Mouse (Mus musculus) heart, postnatal 0 days (tissue): ENCODE measurements at regions not wholly inside any gene's neighbourhood (a gene's known extent, or its start where the extent isn't known, plus 50 kb on each side); places are given as distances from the start of the nearest gene placed in this dataset.

Source experiments
- ATAC-seq: fragments of 200-750 bp; cut with Nextera tagmentation; 2 replicates; pipeline ENCODE4 v1.8.0; 2017; ENCODE audit warnings: low read depth, moderate number of reproducible peaks, moderate library complexity; ENCODE audit not compliant: insufficient read depth
- DNase-seq: peaks from one replicate; pipeline ENCODE4 v3.0.0-alpha.2; 2016; ENCODE audit warnings: low spot score
- H3K27ac ChIP-seq: fragments of 300-500 bp; sonication (generic); 2 replicates; pipeline ENCODE4 v1.5.1; 2014; ENCODE audit warnings: low read depth, mild to moderate bottlenecking
- H3K27me3 ChIP-seq: fragments of 300-500 bp; sonication (generic); 2 replicates; pipeline ENCODE4 v1.6.1; 2014; ENCODE audit warnings: low read length, mixed read lengths; ENCODE audit not compliant: control insufficient read depth, insufficient read depth
- H3K36me3 ChIP-seq: fragments of 300-500 bp; sonication (generic); replicated peaks from 2 replicates; pipeline ENCODE4 v1.6.1; 2014; ENCODE audit warnings: low read length, mixed read lengths; ENCODE audit not compliant: control insufficient read depth, insufficient read depth
- H3K4me1 ChIP-seq: fragments of 300-500 bp; sonication (generic); 2 replicates; pipeline ENCODE4 v1.6.1; 2014; ENCODE audit warnings: antibody characterized with exemption; ENCODE audit not compliant: control insufficient read depth, insufficient read depth
- H3K4me2 ChIP-seq: fragments of 300-500 bp; sonication (generic); 2 replicates; pipeline ENCODE4 v1.6.1; 2014; ENCODE audit warnings: low read depth, mild to moderate bottlenecking, low read length, moderate library complexity
- H3K4me3 ChIP-seq: fragments of 300-500 bp; sonication (generic); 2 replicates; pipeline ENCODE4 v1.5.1; 2014; ENCODE audit warnings: low read depth, low read length
- H3K9ac ChIP-seq: fragments of 300-500 bp; sonication (generic); replicated peaks from 2 replicates; pipeline ENCODE4 v1.6.1; 2014; ENCODE audit warnings: low read depth, low read length, mixed read lengths
- H3K9me3 ChIP-seq: fragments of 300-500 bp; sonication (generic); replicated peaks from 2 replicates; pipeline ENCODE4 v1.6.1; 2016; ENCODE audit warnings: low read length; ENCODE audit not compliant: control insufficient read depth
- CTCF ChIP-seq: IDR thresholded peaks from 2 replicates; pipeline ENCODE4 v1.5.1; 2016; ENCODE audit warnings: antibody characterized with exemption, control low read depth, low read depth
- EP300 ChIP-seq: IDR thresholded peaks from 2 replicates; pipeline ENCODE4 v1.6.1; 2016; ENCODE audit warnings: antibody characterized with exemption, low read depth
- WGBS: fragments of 180-500 bp; shearing (Covaris S2); extraction: QIAGEN DNeasy Blood & Tissue Kit; methylation state at CpG from one replicate; pipeline ENCODE4 v1.1.7; 2014; 5-methylcytosine and 5-hydroxymethylcytosine counted together

DNA sequence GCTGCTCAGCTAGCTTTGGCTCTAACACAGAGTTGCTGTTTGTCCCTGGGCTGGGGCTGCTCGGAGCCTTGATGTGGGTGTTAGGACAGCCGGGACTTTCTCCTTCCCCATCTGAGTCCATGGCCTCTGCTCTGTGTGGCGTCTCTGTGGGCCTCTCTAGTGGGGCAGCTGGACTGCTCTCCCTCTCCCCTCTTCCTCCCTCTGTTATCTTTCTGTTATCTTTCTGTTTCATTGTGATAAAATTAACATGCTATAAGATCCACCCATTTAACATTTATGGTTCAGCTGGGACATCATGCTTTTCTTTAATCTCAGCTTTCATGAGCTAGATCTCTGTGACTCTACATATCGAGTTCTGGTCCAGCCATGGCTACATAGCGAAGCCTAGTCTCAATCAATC, 105.9 kb upstream of the Max start:
- no peak for TF ChIP-seq EP300
- TF ChIP-seq CTCF, result no peak
- Histone ChIP-seq H3K4me2 (no peak overlapping the region), H3K9ac (no peak overlapping the region), H3K4me1 (no peaks in the 10 kb centered on the region), H3K4me3 (no peak overlapping the region), H3K9me3 (0 out of 2 replicates have a peak, but pooled peaks cover 3% of the 10 kb centered on the region), H3K27me3 (0 out of 2 replicates have a peak, but pooled peaks cover 3% of the 10 kb centered on the region), H3K27ac (no peak overlapping the region), H3K36me3 (no peaks in the 10 kb centered on the region)
- WGBS, result 82% methylated on average over 5 of the region's 5 CpGs
- DNase-seq (no peak), ATAC-seq (no peak)

DNA sequence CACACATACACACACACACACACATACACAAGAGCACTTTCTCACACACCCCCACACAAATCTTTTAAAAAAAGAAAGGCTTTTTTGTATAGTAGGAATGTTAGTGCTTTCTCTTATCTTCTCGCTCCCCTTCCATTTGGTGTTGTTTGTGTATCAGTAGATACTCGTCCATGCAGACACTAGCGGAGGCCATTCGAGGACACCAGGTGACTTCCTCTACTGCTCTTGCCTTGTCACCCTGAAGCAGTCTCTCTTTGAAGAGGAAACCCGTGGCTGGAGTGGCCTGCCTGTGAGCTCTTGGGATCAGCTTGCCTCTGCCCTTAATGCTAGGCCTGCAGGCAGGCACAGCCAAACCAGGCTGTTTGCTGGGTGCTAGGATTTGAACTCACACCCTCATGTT, 105.1 kb upstream of the Max start:
- DNase-seq (no peak), ATAC-seq (no peak)
- Histone ChIP-seq H3K27me3 (0 out of 2 replicates have a peak, but pooled peaks cover 3% of the 10 kb centered on the region), H3K36me3 (no peaks in the 10 kb centered on the region), H3K4me3 (no peak overlapping the region), H3K27ac (no peak overlapping the region), H3K4me2 (no peak overlapping the region), H3K4me1 (no peaks in the 10 kb centered on the region), H3K9ac (no peak overlapping the region), H3K9me3 (0 out of 2 replicates have a peak, but pooled peaks cover 3% of the 10 kb centered on the region)
- no peak for TF ChIP-seq EP300
- no peak for TF ChIP-seq CTCF
- WGBS, result 51% methylated on average over 5 of the region's 5 CpGs

DNA sequence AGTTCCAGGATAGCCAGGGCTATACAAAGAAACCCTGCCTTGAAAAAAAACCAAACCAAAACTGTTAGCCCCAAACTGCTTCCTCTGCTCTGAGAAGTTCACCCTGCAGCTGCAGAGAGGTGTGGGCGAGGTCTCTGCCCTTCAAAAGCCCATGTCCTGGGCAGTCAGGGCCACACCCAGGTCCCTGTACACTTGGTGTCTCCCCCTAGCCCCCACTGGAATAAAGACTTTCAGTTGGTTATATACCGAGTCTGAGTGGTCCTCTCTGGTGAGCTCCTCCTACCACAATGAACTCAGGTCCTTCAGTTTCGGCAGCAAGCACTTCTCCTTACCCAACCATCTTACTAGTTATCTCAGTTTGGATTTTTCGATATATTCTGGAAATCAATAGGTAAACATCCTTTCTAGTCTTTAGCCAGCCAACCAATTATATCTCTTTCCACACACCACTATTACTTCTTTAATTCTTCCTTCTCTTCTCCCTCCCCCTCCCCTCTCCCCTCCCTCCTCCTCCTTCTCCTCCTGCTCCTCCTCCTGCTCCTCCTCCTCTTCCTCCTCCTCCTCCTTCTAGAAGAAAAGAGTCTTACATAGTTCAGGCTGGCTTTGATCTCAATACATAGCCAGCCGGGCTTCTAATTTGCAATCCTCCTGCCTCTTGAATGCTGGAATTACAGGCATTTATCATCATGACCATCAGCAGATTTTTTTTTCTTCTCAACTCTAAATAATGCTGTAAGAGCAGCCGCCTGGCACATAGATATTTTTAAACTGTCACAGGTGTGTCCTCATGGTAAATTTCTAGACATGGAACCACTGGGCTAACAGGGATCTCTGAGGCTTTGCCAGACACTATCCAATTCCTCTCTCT, 103.9 kb upstream of the Max start:
- TF ChIP-seq CTCF, result no peak
- no peak for TF ChIP-seq EP300
- Histone ChIP-seq H3K27ac (no peak overlapping the region), H3K9ac (no peak overlapping the region), H3K4me2 (no peak overlapping the region), H3K36me3 (no peaks in the 10 kb centered on the region), H3K4me1 (peaks cover 5% of the 10 kb centered on the region; the same call in 1 of the 2 replicates), H3K4me3 (no peak overlapping the region), H3K9me3 (0 out of 2 replicates have a peak, but pooled peaks cover 3% of the 10 kb centered on the region), H3K27me3 (0 out of 2 replicates have a peak, but pooled peaks cover 3% of the 10 kb centered on the region)
- WGBS, result 60% methylated on average over 6 of the region's 6 CpGs
- DNase-seq, result no peak
- no peak for ATAC-seq

- Histone ChIP-seq H3K4me3 (no peak overlapping the region), H3K9me3 (0 out of 2 replicates have a peak, but pooled peaks cover 3% of the 10 kb centered on the region), H3K4me2 (no peak overlapping the region), H3K36me3 (no peaks in the 10 kb centered on the region), H3K4me1 (peaks cover 14% of the 10 kb centered on the region; the same call in 1 of the 2 replicates), H3K9ac (no peak overlapping the region), H3K27me3 (0 out of 2 replicates have a peak, but pooled peaks cover 3% of the 10 kb centered on the region), H3K27ac (no peak overlapping the region)
- 54% methylated on average over 4 of the region's 4 CpGs for WGBS
- ATAC-seq, result no peak
- no peak for TF ChIP-seq EP300
- no peak for TF ChIP-seq CTCF
- DNase-seq, result no peak
These were observed 102.0 kb upstream of the Max start for GRCm38 (mm10) chr12:77064048-77064447.

GRCm38 (mm10) chr12:77061562-77061847, 99.5 kb upstream of the Max start:
- no peak for ATAC-seq
- Histone ChIP-seq H3K4me1 (peaks cover 14% of the 10 kb centered on the region; the same call in 1 of the 2 replicates), H3K27ac (no peak overlapping the region), H3K4me3 (no peak overlapping the region), H3K9me3 (0 out of 2 replicates have a peak, but pooled peaks cover 3% of the 10 kb centered on the region), H3K36me3 (no peaks in the 10 kb centered on the region), H3K4me2 (no peak overlapping the region), H3K9ac (no peak overlapping the region), H3K27me3 (0 out of 2 replicates have a peak, but pooled peaks cover 3% of the 10 kb centered on the region)
- 78% methylated on average over 5 of the region's 5 CpGs for WGBS
- DNase-seq, result no peak
- TF ChIP-seq EP300 (no peak), CTCF (no peak)
